Mouse (Mus musculus): Measurements from ENCODE around the gene Gramd1c.

Gene Gramd1c

DNA sequence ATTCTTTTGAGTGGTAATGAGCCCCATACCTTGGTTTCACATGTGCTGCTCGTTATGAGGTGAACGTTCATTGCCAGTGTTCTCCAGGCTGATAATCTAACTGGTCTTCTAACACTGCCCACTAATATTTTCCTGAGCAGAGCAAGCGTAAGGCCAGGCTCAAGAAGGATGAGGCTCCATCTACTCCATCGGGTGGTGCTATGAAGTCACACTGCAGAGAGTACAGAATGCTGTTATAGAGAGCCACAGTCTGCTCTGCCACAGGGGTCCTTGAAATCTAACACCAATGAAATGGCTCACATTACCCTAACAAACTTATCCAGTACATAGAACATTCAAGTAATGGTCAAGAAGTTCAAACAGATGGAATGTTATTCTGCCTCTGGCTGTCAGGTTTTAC, 105.1 kb downstream of the Gramd1c start:
- no peak for DNase-seq (ENCODE audit: low read depth)

DNA sequence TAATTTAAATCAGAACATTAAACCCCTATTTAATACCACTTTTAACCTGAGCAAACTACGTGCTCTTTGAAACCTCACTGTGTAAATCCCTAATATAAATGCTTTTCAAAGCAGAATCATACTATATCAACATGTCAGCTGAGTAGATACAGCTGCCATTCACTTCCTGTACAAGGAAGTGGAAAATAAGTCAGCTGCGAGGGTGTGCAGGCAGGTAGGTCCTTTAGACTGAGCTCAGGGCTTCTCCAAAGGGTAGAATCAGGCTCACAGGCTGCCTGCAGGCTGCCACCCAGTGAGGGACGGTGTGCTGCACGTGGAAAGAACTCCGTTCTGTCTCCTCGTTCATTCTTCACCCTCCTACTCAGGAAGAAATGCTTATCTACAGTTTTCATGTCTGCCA, 108.2 kb downstream of the Gramd1c start:
- DNase-seq (ENCODE audit: low read depth): no peak

GRCm38 (mm10) chr16:43951591-43951990, 111.6 kb downstream of the Gramd1c start:
- DNase-seq (ENCODE audit: low read depth): no peak

GRCm38 (mm10) chr16:43945869-43946268, 117.3 kb downstream of the Gramd1c start:
- DNase-seq (ENCODE audit: low read depth): no peak

- no peak for DNase-seq (ENCODE audit: low read depth)
Measured at GRCm38 (mm10) chr16:43945351-43945750, 117.8 kb downstream of the Gramd1c start.

GRCm38 (mm10) chr16:43940846-43941245, 122.3 kb downstream of the Gramd1c start:
- DNase-seq (ENCODE audit: low read depth): no peak

GRCm38 (mm10) chr16:43935892-43936291, 127.3 kb downstream of the Gramd1c start:
- no peak for DNase-seq (ENCODE audit: low read depth)

- DNase-seq (ENCODE audit: low read depth): no peak
Measured at GRCm38 (mm10) chr16:43935367-43935766, 127.8 kb downstream of the Gramd1c start.

DNA sequence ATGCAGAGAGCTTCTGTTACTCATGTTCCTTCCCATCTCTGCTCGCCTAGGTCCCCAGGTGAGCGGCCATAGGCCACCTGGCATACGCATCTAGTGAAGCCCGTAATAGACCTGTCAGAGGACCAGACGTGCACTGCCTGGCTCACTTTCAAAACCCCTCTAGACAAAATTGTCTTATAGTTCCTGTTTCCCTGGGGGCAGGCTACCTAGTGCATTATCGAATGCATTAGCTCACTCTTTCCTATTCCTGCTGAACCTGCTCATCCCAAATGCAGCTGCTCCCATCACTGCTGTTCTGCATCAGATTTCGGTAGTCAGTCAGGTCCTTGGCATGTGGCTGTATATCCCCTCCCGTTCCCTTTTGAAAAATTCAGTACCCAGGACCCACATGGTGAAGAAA, 128.3 kb downstream of the Gramd1c start:
- DNase-seq (ENCODE audit: low read depth): no peak

- DNase-seq (ENCODE audit: low read depth): no peak
Measured at GRCm38 (mm10) chr16:43933041-43933440, 130.1 kb downstream of the Gramd1c start.

GRCm38 (mm10) chr16:43932319-43932718, 130.8 kb downstream of the Gramd1c start:
- DNase-seq (ENCODE audit: low read depth): no peak

GRCm38 (mm10) chr16:43931502-43931901, 131.6 kb downstream of the Gramd1c start:
- DNase-seq (ENCODE audit: low read depth): no peak

DNA sequence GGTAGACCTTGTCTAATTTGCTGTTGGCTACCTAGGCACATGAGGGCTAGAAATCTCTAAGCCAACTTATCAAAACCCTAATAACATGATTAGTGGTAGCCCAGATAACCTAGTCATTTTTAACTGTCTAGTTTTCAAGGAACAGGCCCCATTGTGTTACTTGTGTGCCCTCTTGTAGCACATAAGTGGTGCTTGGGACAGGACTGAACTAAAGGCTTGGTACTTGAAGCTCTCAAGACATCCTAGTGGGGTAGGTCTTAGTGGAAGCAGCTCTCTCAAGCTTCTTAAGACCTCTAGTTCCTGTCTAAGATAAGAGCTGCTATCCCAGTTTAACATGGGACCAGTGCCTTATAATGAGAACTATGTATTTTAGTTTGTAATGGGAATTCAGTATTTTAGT, 132.6 kb downstream of the Gramd1c start:
- no peak for DNase-seq (ENCODE audit: low read depth)
